9 mouse cellular contexts compared by ENCODE assay signal in the genomic region with DNA sequence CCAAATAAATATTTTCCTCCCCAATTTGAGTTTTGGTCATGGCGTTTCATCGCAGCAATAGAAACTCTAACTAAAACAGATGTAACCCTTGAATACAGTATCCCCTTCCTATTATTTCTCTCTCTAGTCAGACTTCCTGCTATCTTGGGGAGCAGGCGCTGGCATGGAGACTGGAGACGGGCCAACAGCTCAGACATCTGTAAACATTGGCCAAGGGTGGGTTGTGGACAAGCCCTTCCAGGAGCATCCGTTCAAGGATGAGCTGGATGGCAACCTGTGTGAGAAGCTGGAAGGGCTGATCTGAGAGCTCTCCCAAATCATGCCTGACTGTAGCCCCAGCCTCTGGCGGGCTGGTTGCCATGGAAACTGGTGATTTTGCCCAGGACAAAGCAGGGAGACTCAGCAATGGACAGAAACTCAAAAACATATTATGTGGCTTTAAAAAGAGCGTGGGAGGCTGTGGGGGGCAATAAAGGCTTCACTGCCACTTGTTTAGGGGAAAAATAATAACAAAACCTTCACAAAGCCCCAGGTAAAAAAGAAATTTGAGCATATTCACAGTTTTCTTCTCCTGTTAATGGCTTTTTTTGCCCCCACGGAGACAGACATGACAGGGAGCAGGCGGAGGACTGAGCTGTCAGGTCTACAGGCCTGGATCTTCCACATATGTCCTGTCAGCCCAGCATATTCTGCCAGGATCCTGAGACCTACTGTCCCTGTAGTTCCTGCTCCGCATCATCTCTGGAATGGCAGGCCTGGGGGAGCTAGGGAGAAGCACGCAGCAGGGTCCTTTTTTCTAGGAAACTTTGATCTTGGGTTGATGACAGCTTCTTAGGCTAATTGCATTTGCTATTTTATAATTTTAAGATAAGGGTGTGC.
DNase-seq lines count a peak whose midpoint lies in the region; ATAC-seq lines count a peak whose summit lies in the region.
"Had no signal": no experiment of that assay in that cellular context is flagged by ENCODE, and none has a peak within 500 bp of the region (broad histone marks: within the 10 kb centered on the region; RNA-seq: fewer than 3 reads in every experiment).

No protein-coding gene starts in this region.

- H3K4me2 ChIP-seq in hindbrain, embryonic 14.5 days (replicated peaks) = no peak overlapping the region
- no peak overlapping the region for H3K4me2 ChIP-seq in midbrain, embryonic 15.5 days
- H3K4me2 ChIP-seq: limb, embryonic 15.5 days had no signal

- intact Hi-C loops in heart, postnatal 25 days (cut with DNase I) = no loop called here

- H3K9me3 ChIP-seq in hindbrain, embryonic 14.5 days (ENCODE audit: control insufficient read depth, low read length) = no peaks in the 10 kb centered on the region
- H3K9me3 ChIP-seq in midbrain, embryonic 15.5 days = no peaks in the 10 kb centered on the region
- H3K9me3 ChIP-seq: limb, embryonic 15.5 days had no signal

- ATAC-seq in hindbrain, embryonic 14.5 days (ENCODE audit: low FRiP score) = peak; percentile 71; the same call in 1 of the 2 replicates
- peak; percentile 85 for ATAC-seq in midbrain, embryonic 15.5 days (replicated peaks)

- H3K4me3 ChIP-seq in hindbrain, embryonic 14.5 days (replicated peaks; ENCODE audit: low read length) = no peak overlapping the region
- no peak overlapping the region for H3K4me3 ChIP-seq in midbrain, embryonic 15.5 days
- H3K4me3 ChIP-seq: limb, embryonic 15.5 days had no signal

- WGBS in hindbrain, embryonic 14.5 days = 36% methylated on average over 11 of the region's 11 CpGs
- WGBS in midbrain, embryonic 15.5 days = 31% methylated on average over 11 of the region's 11 CpGs

- no peak overlapping the region for H3K9ac ChIP-seq in hindbrain, embryonic 14.5 days
- H3K9ac ChIP-seq in midbrain, embryonic 15.5 days = peak overlapping the region; percentile 28; the same call in 1 of the 2 replicates
- H3K9ac ChIP-seq: limb, embryonic 15.5 days had no signal

- H3K36me3 ChIP-seq in hindbrain, embryonic 14.5 days (replicated peaks; ENCODE audit: control insufficient read depth, insufficient read depth) = no peaks in the 10 kb centered on the region
- no peaks in the 10 kb centered on the region for H3K36me3 ChIP-seq in midbrain, embryonic 15.5 days (replicated peaks)
- H3K36me3 ChIP-seq: limb, embryonic 15.5 days had no signal

- no peaks in the 10 kb centered on the region for H3K27me3 ChIP-seq in hindbrain, embryonic 14.5 days (ENCODE audit: control insufficient read depth, insufficient read depth, low read length)
- H3K27me3 ChIP-seq in midbrain, embryonic 15.5 days (replicated peaks) = no peaks in the 10 kb centered on the region
- H3K27me3 ChIP-seq: limb, embryonic 15.5 days had no signal

- peak; percentile 75 to 77 for DNase-seq in cerebellum, postnatal 14 days
- DNase-seq in cerebellum, adult 9-10 months = no peak
- peak; percentile 62 for DNase-seq in embryo, embryonic 10 days (ENCODE audit: low spot score)
- peak; percentile 83 for DNase-seq in hindbrain, embryonic 14.5 days (ENCODE audit: low spot score)
- no peak for DNase-seq in retina, embryonic 14.5 days (ENCODE audit: low spot score)
- DNase-seq in heart, postnatal 25 days (ENCODE audit: low spot score) = no peak
- no peak for DNase-seq in urinary bladder, postnatal 36 days (ENCODE audit: low spot score in 2 of 2)

- H3K4me1 ChIP-seq in hindbrain, embryonic 14.5 days (replicated peaks; ENCODE audit: control insufficient read depth, insufficient read depth, low read length) = peaks cover 28% of the 10 kb centered on the region
- peaks cover 34% of the 10 kb centered on the region for H3K4me1 ChIP-seq in midbrain, embryonic 15.5 days

- peak overlapping the region; percentile 68 for H3K27ac ChIP-seq in hindbrain, embryonic 14.5 days
- H3K27ac ChIP-seq in midbrain, embryonic 15.5 days = peak overlapping the region; percentile 88
- H3K27ac ChIP-seq: limb, embryonic 15.5 days had no signal

Comparison
In these comparisons a context has a peak if more than half of its experiments do, and no peak if none do; other contexts are left out.
1. DNase-seq: peak in cerebellum, postnatal 14 days (2 of 2), embryo, embryonic 10 days (single experiment) and hindbrain, embryonic 14.5 days (single experiment); none in cerebellum, adult 9-10 months (single experiment), retina, embryonic 14.5 days (single experiment), heart, postnatal 25 days (single experiment) and urinary bladder, postnatal 36 days (0 of 2).